Mouse (Mus musculus) embryonic fibroblast, embryonic 13.5 days (primary cell): ENCODE data around the gene Togaram2.

Experiments used
- CTCF ChIP-seq: IDR thresholded peaks from 2 replicates; pipeline ENCODE4 v1.5.1; 2011; ENCODE audit warnings: mild to moderate bottlenecking, control low read depth, low read length, moderate library complexity, borderline replicate concordance; ENCODE audit not compliant: insufficient read depth
- POLR2A ChIP-seq: IDR thresholded peaks from 2 replicates; pipeline ENCODE4 v1.6.1; 2011; ENCODE audit warnings: low read depth, mild to moderate bottlenecking, control low read depth, low read length, moderate library complexity

GRCm38 (mm10) chr17:71695716-71696315 is 22.8 kb downstream of the Togaram2 start:
- TF ChIP-seq CTCF (no peak), POLR2A (no peak)
